Mouse (Mus musculus) cortical plate, adult 2 months (tissue): ENCODE measurements at regions not wholly inside any gene's neighbourhood (a gene's known extent, or its start where the extent isn't known, plus 50 kb on each side); places are given as distances from the start of the nearest gene placed in this dataset.

ENCODE experiments used
- CTCF ChIP-seq: fragments of 200-500 bp; IDR thresholded peaks from 2 replicates; pipeline ENCODE4 v1.5.1; 2011; ENCODE audit warnings: mild to moderate bottlenecking, control low read depth, low read length; ENCODE audit not compliant: insufficient read depth; ENCODE audit errors: extremely low read depth
- POLR2A ChIP-seq: fragments of 200-500 bp; IDR thresholded peaks from 2 replicates; pipeline ENCODE4 v1.6.1; 2011; ENCODE audit warnings: mild to moderate bottlenecking, low read length, control low read depth; ENCODE audit not compliant: insufficient read depth; ENCODE audit errors: extremely low read depth

- TF ChIP-seq POLR2A (no peak), CTCF (no peak)
Observed at GRCm38 (mm10) chr9:115568693-115569334, 258.6 kb upstream of the Stt3b start.
